Mouse (Mus musculus) left cerebral cortex, postnatal 25 days (tissue): Measurements from ENCODE around the gene Gm8369. TPM values are rescaled to one million over a fixed set of nuclear protein-coding genes. Genes with fewer than 3 reads are reported as not detected.
"Not testable (repeated sequence)": the region's sequence is repeated elsewhere in the genome, so short reads cannot be mapped to it uniquely, and the experiment has no call there.

ENCODE experiments used
- DNase-seq, 2 experiments: peaks; one replicate each; pipeline ENCODE4 v3.0.0; 2022; ENCODE audit warnings: low spot score in 2 of 2, mixed read lengths in 1 of 2
- intact Hi-C: fragments of 180-260 bp; cut with DNase I; formaldehyde crosslinking; loops from one replicate; pipeline ENCODE4 v1.15.1; 2025
- total RNA-seq, 2 experiments: library from RNA; stranded (reverse); gene quantifications; 2 replicates each; pipeline ENCODE4 v1.2.3; 2021

Gm8369 gene
- total RNA-seq, 2 experiments from 2014 or later: 0.30 to 0.39 TPM

GRCm38 (mm10) chr19:11501326-11501725, 15.6 kb downstream of the Gm8369 start:
- intact Hi-C loops: loop anchor here (2.0 kb wide), 1 partner anchor 47 kb away; no protein-coding TSS in a partner anchor
- no peak for DNase-seq

- intact Hi-C loops: no loop called here
- DNase-seq: no peak
These were observed 19.1 kb downstream of the Gm8369 start for GRCm38 (mm10) chr19:11504857-11505256.

GRCm38 (mm10) chr19:11513458-11513857, 27.7 kb downstream of the Gm8369 start:
- no peak for DNase-seq

GRCm38 (mm10) chr19:11516246-11516645, 30.5 kb downstream of the Gm8369 start, which contains the start of gene Ms4a6b:
Gene Ms4a6b (plus strand): TSS chr19:11516512.
- intact Hi-C loops: no loop called here
- no peak for DNase-seq

More at GRCm38 (mm10) chr19:11513458-11513857, 27.7 kb downstream of the Gm8369 start:
- intact Hi-C loops: no loop called here

GRCm38 (mm10) chr19:11516845-11517244, 31.1 kb downstream of the Gm8369 start:
- intact Hi-C loops: no loop called here
- DNase-seq: no peak

GRCm38 (mm10) chr19:11517373-11517772, 31.6 kb downstream of the Gm8369 start:
- intact Hi-C loops, DNase-seq: not testable (repeated sequence)

GRCm38 (mm10) chr19:11518356-11518755, 32.6 kb downstream of the Gm8369 start:
- DNase-seq, intact Hi-C loops: not testable (repeated sequence)

- no peak for DNase-seq
- intact Hi-C loops: no loop called here
These were observed 34.4 kb downstream of the Gm8369 start for GRCm38 (mm10) chr19:11520146-11520545.

GRCm38 (mm10) chr19:11533421-11533820, 47.7 kb downstream of the Gm8369 start:
- intact Hi-C loops: no loop called here
- no peak for DNase-seq

- intact Hi-C loops: no loop called here
- DNase-seq: no peak
These were observed 48.2 kb downstream of the Gm8369 start for GRCm38 (mm10) chr19:11533888-11534445.

GRCm38 (mm10) chr19:11536593-11536992, 50.9 kb downstream of the Gm8369 start, which contains the start of gene Ms4a4d:
Gene Ms4a4d (plus strand): TSS chr19:11536801.
- intact Hi-C loops: no loop called here
- DNase-seq: no peak

- intact Hi-C loops: no loop called here
- DNase-seq: no peak
These were observed 51.6 kb downstream of the Gm8369 start for GRCm38 (mm10) chr19:11537336-11537735.

- intact Hi-C loops, DNase-seq: not testable (repeated sequence)
These were observed 54.6 kb downstream of the Gm8369 start for GRCm38 (mm10) chr19:11540166-11540821.

- intact Hi-C loops, DNase-seq: not testable (repeated sequence)
These were observed 58.6 kb downstream of the Gm8369 start for GRCm38 (mm10) chr19:11544383-11544782.

- no peak for DNase-seq
- intact Hi-C loops: loop anchor here (2.0 kb wide), 1 partner anchor 47 kb away; no protein-coding TSS in a partner anchor
These were observed 62.2 kb downstream of the Gm8369 start for GRCm38 (mm10) chr19:11547911-11548310.

GRCm38 (mm10) chr19:11554726-11555125, 69.0 kb downstream of the Gm8369 start:
- intact Hi-C loops: no loop called here
- no peak for DNase-seq

GRCm38 (mm10) chr19:11559560-11559959, 73.8 kb downstream of the Gm8369 start:
- intact Hi-C loops, DNase-seq: not testable (repeated sequence)
